Mouse (Mus musculus) hindbrain, embryonic 16.5 days (tissue): Measurements from ENCODE around the gene Uggt1. TPM values are rescaled to one million over a fixed set of nuclear protein-coding genes. Genes with fewer than 3 reads are reported as not detected.
A peak's percentile ranks its signal among the peaks of the same experiment; 100 is the strongest.

Experiments
- ATAC-seq: fragments of 200-750 bp; cut with Nextera tagmentation; 2 replicates; pipeline ENCODE4 v1.8.0; 2017; ENCODE audit warnings: moderate TSS enrichment, moderate library complexity
- H3K27ac ChIP-seq: fragments of 300-500 bp; sonication (generic); 2 replicates; pipeline ENCODE4 v1.5.1; 2014; ENCODE audit warnings: low read depth, mild to moderate bottlenecking, control low read depth, low read length, moderate library complexity
- H3K27me3 ChIP-seq: fragments of 300-500 bp; sonication (generic); replicated peaks from 2 replicates; pipeline ENCODE4 v1.6.1; 2014; ENCODE audit warnings: low read length; ENCODE audit not compliant: control insufficient read depth, insufficient read depth
- H3K36me3 ChIP-seq: fragments of 300-500 bp; sonication (generic); 2 replicates; pipeline ENCODE4 v1.6.1; 2014; ENCODE audit warnings: mild to moderate bottlenecking, low read length, moderate library complexity, mixed read lengths; ENCODE audit not compliant: control insufficient read depth, insufficient read depth
- H3K4me1 ChIP-seq: fragments of 300-500 bp; sonication (generic); 2 replicates; pipeline ENCODE4 v1.6.1; 2014; ENCODE audit warnings: low read depth, low read length; ENCODE audit not compliant: control insufficient read depth, insufficient read depth
- H3K4me2 ChIP-seq: fragments of 300-500 bp; sonication (generic); 2 replicates; pipeline ENCODE4 v1.6.1; 2014; ENCODE audit warnings: mild to moderate bottlenecking, low read length, control low read depth, moderate library complexity
- H3K4me3 ChIP-seq: fragments of 300-500 bp; sonication (generic); 2 replicates; pipeline ENCODE4 v1.5.1; 2014; ENCODE audit warnings: mild to moderate bottlenecking, low read length, control low read depth, moderate library complexity
- H3K9ac ChIP-seq: fragments of 300-500 bp; sonication (generic); 2 replicates; pipeline ENCODE4 v1.6.1; 2014; ENCODE audit warnings: low read depth, mild to moderate bottlenecking, control low read depth, low read length, moderate library complexity
- H3K9me3 ChIP-seq: fragments of 300-500 bp; sonication (generic); 2 replicates; pipeline ENCODE4 v1.6.1; 2014; ENCODE audit warnings: mild to moderate bottlenecking, low read length, moderate library complexity; ENCODE audit not compliant: control insufficient read depth
- WGBS: fragments of 180-500 bp; shearing (Covaris S2); extraction: QIAGEN DNeasy Blood & Tissue Kit; methylation state at CpG from one replicate; pipeline ENCODE4 v1.1.7; 2014; 5-methylcytosine and 5-hydroxymethylcytosine counted together
- polyA plus RNA-seq: library from polyadenylated mRNA; unstranded; fragments of >200 nt; fragmentation: Nextera tagmentation; extraction: Ambion mirVana; gene quantifications from 2 replicates; pipeline ENCODE4 v1.2.1, GENCODE M21; 2015

Uggt1 gene
- polyA plus RNA-seq, 1 experiment from 2014 or later, result 40.2 TPM

DNA sequence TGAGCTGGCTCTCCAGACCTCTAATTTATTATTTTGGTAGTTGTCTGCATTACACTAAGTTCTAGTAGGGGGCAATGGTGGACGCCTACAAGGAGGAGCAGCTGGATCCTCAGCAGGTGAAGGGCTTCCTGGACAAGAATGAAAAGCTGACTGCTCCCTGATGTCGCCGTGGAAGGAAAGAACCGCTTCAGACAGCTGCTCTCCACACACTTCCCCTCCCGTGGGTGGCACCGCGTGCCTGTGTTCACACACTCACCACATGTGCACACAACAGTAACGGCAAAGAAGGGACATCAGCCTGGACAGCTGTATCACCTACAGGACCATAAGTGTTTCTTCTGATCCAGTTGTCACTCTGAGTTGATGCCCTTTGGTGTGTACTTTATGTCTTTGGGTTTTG lies 111.5 kb downstream of the Uggt1 start:
- WGBS, result 73% methylated on average over 8 of the region's 8 CpGs
- Histone ChIP-seq H3K4me3 (no peak overlapping the region), H3K4me1 (no peaks in the 10 kb centered on the region), H3K9ac (no peak overlapping the region), H3K27ac (no peak overlapping the region), H3K9me3 (no peaks in the 10 kb centered on the region), H3K36me3 (no peaks in the 10 kb centered on the region), H3K4me2 (no peak overlapping the region), H3K27me3 (no peaks in the 10 kb centered on the region)
- no peak for ATAC-seq

DNA sequence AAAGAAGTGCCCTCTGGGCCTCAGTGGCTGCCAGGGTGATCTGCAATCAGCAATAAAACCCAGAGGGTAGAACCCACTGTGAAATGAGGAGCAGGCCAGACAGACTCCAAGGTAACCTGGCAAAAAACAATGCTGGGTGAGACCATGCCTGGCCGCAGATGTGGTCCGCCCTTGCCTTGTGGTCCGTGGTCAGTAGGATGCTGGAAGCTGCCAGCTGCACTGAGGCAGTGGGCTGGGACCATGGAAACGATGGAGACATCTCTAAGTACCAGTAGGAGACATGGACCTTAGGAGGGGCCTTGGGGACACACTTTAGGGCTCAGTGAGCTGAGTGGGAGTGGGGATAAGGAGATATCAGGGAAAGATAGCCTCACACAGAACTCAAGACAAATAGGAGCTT lies 112.3 kb downstream of the Uggt1 start:
- Histone ChIP-seq H3K36me3 (no peaks in the 10 kb centered on the region), H3K4me2 (no peak overlapping the region), H3K4me3 (no peak overlapping the region), H3K27ac (no peak overlapping the region), H3K9ac (no peak overlapping the region), H3K9me3 (no peaks in the 10 kb centered on the region), H3K27me3 (no peaks in the 10 kb centered on the region), H3K4me1 (no peaks in the 10 kb centered on the region)
- ATAC-seq, result 0 out of 2 replicates have a peak, but pooled peaks have one; percentile 10
- 59% methylated on average over 4 of the region's 4 CpGs for WGBS

DNA sequence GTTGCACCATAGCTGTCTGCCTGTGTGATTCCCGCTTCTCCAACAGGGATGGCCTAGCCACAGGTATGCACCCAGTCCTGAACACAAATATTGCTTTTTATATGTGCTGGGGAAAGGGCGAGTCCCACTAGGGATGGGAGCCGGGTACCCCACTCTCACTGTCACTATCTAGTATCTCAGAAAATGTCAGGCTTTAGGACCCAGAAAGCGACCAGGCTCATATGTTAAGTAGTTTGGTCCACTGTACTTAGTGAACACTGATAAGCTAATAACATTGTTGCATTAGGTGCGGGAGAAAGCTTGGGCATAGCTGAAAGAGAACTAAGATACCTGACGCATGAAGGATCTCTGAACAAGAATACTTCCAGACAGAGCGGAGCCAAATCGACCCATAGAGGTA lies 112.8 kb downstream of the Uggt1 start:
- Histone ChIP-seq H3K9ac (no peak overlapping the region), H3K4me3 (no peak overlapping the region), H3K27me3 (no peaks in the 10 kb centered on the region), H3K9me3 (no peaks in the 10 kb centered on the region), H3K27ac (no peak overlapping the region), H3K36me3 (no peaks in the 10 kb centered on the region), H3K4me2 (no peak overlapping the region), H3K4me1 (no peaks in the 10 kb centered on the region)
- WGBS, result 78% methylated on average over 8 of the region's 8 CpGs
- ATAC-seq, result no peak

DNA sequence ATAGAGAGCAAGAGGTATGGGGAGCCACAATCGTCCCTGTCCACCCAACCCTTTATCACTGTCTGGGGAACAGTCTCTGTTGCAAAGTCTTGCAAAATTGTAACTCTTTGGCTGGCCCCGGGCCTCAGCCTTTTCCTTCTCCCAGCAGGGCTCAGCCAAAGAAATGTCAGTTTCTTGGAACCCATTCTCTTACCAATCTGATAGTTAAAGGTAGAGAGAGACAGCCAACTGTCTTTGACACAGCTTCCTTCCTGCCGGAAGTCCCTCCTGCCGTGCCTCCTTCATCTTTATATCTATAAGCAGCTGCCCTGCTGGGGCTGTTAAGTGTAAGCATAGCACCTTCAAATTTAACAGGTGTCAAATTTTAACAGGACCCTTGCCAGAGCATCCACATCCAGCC lies 113.4 kb downstream of the Uggt1 start:
- no peaks in the 10 kb centered on the region for H3K36me3 ChIP-seq
- no peak overlapping the region for H3K27ac ChIP-seq
- no peak overlapping the region for H3K9ac ChIP-seq
- H3K9me3 ChIP-seq, result no peaks in the 10 kb centered on the region
- no peaks in the 10 kb centered on the region for H3K27me3 ChIP-seq
- no peak overlapping the region for H3K4me3 ChIP-seq
- 52% methylated on average over 4 of the region's 4 CpGs for WGBS
- no peaks in the 10 kb centered on the region for H3K4me1 ChIP-seq
- ATAC-seq, result no peak
- no peak overlapping the region for H3K4me2 ChIP-seq

DNA sequence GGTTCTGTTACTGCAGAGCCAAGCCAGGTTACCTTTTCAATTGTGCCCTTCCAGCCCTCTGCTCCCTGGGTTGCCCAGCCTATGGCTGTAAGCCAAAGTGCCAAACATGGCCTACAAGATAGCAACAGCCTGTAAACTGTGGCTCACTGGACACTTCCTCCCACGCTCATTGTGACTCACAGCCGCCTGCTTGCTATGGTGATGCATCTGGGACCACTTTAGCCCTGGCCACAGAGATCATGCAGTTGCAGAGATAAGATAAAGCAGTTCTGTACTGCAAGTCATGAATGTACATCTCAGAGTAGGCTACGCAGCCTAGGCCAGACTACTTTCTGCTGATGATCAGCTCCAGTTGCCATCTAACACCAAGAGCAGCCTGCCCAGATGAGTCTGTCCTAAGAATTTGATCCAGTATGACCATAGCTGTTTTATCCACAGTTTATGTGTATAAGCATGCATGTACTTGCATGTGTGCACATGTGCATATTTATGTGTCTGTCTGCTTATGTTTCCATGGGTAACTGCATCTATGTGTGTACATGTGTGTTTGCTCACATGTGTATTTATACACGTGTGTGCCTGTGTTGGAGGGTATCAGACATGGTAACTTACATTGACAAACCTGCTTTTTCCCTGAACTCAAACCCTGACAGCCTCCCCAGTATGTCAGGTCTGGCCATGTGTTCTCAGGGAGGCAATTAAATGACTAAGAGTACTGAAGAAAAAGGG lies 114.0 kb downstream of the Uggt1 start:
- WGBS, result 92% methylated on average over 4 of the region's 4 CpGs
- no peak for ATAC-seq
- Histone ChIP-seq H3K9ac (no peak overlapping the region), H3K4me2 (no peak overlapping the region), H3K27ac (no peak overlapping the region), H3K27me3 (no peaks in the 10 kb centered on the region), H3K4me3 (no peak overlapping the region), H3K4me1 (no peaks in the 10 kb centered on the region), H3K36me3 (no peaks in the 10 kb centered on the region), H3K9me3 (no peaks in the 10 kb centered on the region)

DNA sequence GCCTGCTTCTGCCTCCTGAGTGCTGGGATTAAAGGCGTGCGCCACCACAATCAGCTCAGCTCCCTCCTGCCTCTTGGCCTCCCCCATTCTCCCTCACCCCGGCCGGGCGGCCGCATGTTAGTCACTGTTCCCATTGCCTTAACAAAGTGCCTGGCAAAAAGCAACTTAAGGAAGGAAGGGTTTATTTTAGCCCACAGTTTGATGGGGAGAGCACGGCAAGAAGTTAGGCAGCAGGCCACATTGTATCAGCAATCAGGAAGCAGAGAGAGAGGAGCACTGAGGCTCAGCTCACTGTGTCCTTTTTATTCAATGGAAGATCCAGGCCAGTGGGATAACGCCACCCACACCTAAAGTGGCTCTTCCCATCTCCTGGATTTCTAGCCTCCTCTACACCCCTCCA lies 114.6 kb downstream of the Uggt1 start:
- no peaks in the 10 kb centered on the region for H3K4me1 ChIP-seq
- no peaks in the 10 kb centered on the region for H3K36me3 ChIP-seq
- no peak overlapping the region for H3K4me3 ChIP-seq
- H3K9ac ChIP-seq, result no peak overlapping the region
- 95% methylated on average over 8 of the region's 8 CpGs for WGBS
- no peak for ATAC-seq
- H3K27ac ChIP-seq, result no peak overlapping the region
- H3K9me3 ChIP-seq, result no peaks in the 10 kb centered on the region; the same call in 1 of the 2 replicates
- H3K27me3 ChIP-seq, result no peaks in the 10 kb centered on the region
- no peak overlapping the region for H3K4me2 ChIP-seq

DNA sequence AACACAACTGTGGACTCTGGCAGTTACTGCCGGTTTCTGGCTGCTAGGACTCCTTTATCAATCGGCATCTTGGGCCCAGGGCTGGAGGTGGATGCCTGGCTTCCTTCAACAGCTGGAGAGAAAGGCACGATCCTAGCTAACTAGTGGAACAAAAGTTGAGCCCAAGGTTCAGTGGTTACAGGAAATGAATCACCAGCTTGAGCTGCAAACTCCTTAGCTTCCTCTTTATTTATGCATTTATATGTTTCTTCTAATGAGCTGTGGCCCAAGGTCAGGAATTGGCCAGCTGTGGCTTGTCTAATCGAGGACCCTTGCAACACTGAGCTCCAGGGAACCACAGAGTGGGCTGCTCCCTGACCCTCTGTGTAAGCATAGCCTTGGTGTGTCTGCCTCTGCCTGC lies 115.4 kb downstream of the Uggt1 start:
- Histone ChIP-seq H3K36me3 (no peaks in the 10 kb centered on the region), H3K4me1 (no peaks in the 10 kb centered on the region), H3K4me2 (no peak overlapping the region), H3K27ac (no peak overlapping the region), H3K9me3 (no peaks in the 10 kb centered on the region; the same call in 1 of the 2 replicates), H3K9ac (no peak overlapping the region), H3K27me3 (no peaks in the 10 kb centered on the region), H3K4me3 (no peak overlapping the region)
- WGBS, result 60% methylated on average over 4 of the region's 4 CpGs
- ATAC-seq, result no peak

DNA sequence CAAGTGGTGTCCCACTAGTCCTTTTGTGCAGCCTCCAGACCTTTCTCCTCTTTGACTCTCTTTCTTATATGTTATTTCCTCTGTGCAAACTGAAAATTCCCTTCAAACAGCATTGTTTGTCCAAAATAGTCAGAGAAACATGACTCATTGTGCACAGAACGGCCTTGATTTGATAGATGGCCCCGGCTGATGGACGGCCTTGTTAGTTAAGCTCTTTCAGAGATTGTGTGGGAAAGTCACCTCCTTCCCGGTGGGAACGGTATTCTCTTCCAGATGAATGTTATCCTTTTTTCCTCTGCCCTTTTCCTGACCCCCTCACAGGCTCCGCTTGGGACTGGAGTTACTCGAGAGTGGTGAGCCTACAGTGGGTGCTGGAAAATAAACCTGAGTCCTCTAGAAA lies 119.4 kb downstream of the Uggt1 start:
- Histone ChIP-seq H3K4me1 (no peaks in the 10 kb centered on the region), H3K4me2 (no peak overlapping the region), H3K9ac (no peak overlapping the region), H3K9me3 (no peaks in the 10 kb centered on the region; the same call in 1 of the 2 replicates), H3K4me3 (no peak overlapping the region), H3K27ac (no peak overlapping the region), H3K27me3 (no peaks in the 10 kb centered on the region), H3K36me3 (no peaks in the 10 kb centered on the region)
- ATAC-seq, result no peak
- 41% methylated on average over 7 of the region's 7 CpGs for WGBS

DNA sequence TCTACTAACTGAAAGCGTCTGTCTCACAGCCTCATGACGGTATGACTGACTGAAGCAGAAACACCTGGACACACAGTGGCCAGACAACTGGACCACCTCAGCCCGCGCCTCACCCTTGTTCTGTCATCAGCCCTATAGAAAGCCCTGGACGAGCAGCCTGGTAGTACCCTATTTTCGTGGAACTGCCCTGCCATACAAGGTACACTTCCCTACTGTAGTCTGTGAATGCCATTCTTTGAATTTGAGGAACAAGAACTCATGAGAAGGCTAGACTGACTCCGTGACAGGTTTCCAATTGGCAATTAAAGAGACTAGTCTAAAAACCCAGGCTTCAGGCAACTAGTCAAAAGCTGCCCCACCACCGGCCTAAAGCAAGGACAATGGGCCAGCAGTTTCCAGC lies 123.3 kb downstream of the Uggt1 start:
- WGBS, result 83% methylated on average over 8 of the region's 8 CpGs
- H3K9me3 ChIP-seq, result no peaks in the 10 kb centered on the region; the same call in 1 of the 2 replicates
- H3K4me2 ChIP-seq, result no peak overlapping the region
- H3K27ac ChIP-seq, result no peak overlapping the region
- H3K36me3 ChIP-seq, result no peaks in the 10 kb centered on the region
- no peaks in the 10 kb centered on the region for H3K27me3 ChIP-seq
- ATAC-seq, result no peak
- H3K9ac ChIP-seq, result no peak overlapping the region
- no peaks in the 10 kb centered on the region for H3K4me1 ChIP-seq
- no peak overlapping the region for H3K4me3 ChIP-seq
